Mouse (Mus musculus) c-Kit-negative CD71-positive TER-119-positive erythroid progenitor cells, embryonic 14.5 days (primary cell): Measurements from ENCODE around the gene Col27a1.

Experiments used
- DNase-seq: peaks from one replicate; pipeline ENCODE4 v3.0.0-alpha.2; 2013; ENCODE audit warnings: low read depth, low spot score

The Col27a1 gene

DNA sequence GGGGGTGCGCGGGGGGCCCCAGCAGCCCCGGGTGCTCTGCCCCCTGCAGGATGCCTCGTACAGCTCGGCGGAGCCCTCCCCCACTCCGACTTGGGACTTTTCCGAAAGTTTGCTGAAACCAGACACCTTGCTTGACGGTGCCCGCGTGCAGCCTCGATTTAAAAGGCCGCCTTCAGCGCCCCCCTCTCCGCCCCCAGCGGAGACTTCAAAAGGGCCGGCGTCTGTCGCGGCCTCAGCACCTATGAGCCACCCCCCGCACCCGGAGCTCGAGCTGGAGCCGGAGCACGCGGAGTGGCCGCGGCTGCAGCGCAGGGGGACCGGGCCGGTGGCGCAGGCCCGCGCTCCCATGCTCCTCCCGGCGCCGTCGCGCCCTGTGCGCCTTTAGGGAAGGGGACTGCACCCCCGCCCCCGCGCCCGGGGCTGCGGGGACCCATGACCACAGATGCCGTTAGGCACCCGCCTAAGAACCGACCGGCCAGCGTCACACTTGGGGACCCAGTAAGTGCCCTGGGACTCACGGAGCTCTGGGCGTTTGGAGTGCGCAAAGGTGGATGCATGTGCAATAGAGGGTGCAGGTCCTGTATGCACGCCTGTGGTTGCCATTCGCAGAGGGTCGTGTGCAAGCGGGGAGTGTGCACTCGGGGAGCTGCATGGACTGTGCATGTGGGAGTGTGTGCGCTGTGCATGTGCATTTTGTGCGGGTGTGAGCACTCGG, at the start of gene Col27a1:
TSS of gene Col27a1 (plus strand) at position 98 of the 715 bp plus-strand sequence.
- no peak for DNase-seq

- DNase-seq = no peak
Measured at GRCm38 (mm10) chr4:63165636-63166035, 48.2 kb upstream of the Col27a1 start.

DNA sequence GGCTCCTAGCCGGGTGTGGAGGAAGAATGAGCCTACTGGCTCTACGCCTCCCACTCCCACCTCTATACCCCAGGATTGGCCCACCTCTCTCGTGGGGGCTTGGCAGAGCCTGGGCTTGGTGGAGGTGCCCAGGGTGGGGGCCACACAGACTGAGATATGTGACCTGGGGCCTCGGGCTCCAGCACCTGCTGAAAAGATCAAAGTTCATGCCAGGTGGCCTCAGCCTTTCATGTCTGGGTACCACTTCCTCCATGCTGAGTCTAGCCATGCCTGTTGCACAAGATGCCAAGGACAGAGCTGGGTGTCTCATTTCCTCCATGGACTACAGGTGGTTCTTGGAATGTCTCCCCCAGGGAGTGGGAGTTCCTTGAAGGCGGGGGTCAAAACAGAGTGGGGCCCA, 47.5 kb upstream of the Col27a1 start:
- DNase-seq = no peak

- no peak for DNase-seq
Measured at GRCm38 (mm10) chr4:63170061-63170460, 43.7 kb upstream of the Col27a1 start.

DNA sequence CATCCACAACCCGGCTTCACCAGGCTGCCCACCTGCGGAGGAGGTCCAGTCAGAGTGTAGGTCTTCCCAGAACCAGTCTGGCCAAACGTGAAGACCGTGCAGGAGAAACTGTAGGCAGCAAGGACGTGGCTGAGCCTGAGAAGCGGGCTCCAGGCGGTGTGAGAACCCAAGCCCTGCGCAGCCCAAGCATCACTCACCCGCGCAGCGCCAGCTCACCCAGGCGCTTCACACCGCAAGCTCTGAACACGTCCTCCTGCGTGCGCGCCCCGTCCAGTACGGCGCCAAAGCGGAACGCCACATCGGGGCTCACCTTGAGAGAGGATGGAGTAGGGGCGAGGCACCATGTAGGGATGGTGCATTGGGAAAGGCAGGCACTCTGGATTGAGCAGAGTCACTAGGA, 42.7 kb upstream of the Col27a1 start:
- DNase-seq = no peak

GRCm38 (mm10) chr4:63171969-63172685, 41.7 kb upstream of the Col27a1 start, which contains the start of gene Kif12:
TSS of gene Kif12 (minus strand) at chr4:63172131.
- DNase-seq = no peak

GRCm38 (mm10) chr4:63181556-63181955, 32.2 kb upstream of the Col27a1 start:
- DNase-seq = no peak

GRCm38 (mm10) chr4:63186281-63186870, 27.4 kb upstream of the Col27a1 start:
- no peak for DNase-seq

DNA sequence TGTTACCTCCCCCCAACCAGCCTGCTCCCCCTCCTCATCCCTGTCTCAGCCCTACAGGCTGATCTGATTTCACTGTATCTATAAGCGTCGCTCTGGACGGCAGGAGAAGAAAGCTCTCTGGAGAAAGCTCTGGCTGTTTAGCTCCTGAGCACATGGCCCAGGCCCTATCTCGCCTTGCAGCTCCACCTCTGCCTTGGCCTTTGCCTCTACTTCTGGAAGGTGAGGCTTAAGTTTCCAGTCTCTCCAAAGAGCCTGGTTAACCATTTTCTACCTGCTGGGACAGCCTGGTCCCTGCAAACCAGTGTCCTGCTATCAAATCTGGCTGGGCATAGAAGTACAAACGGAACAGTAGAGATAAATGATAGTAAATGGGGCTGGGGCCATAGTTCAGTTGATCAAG, 22.2 kb upstream of the Col27a1 start:
- DNase-seq = no peak

DNA sequence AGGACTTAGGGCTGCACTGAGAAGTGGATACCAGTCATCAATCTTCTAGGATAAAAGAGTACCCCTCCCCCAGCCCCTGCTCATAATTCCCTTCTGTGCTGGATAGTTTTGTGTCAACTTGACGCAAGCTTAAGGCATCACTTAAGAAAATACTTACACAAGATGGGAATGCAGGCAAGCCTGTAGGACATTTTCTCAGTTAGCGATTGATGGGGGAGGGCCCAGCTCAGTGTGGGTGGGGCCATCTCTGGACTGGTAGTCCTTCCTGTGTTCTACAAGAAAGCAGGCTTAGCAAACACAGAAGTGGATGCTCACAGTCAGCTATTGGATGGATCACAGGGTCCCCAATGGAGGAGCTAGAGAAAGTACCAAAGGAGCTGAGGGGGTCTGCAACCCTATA, 19.4 kb upstream of the Col27a1 start:
- DNase-seq = no peak

GRCm38 (mm10) chr4:63199366-63199765, 14.4 kb upstream of the Col27a1 start:
- no peak for DNase-seq

GRCm38 (mm10) chr4:63203874-63204273, 9.9 kb upstream of the Col27a1 start:
- no peak for DNase-seq

DNA sequence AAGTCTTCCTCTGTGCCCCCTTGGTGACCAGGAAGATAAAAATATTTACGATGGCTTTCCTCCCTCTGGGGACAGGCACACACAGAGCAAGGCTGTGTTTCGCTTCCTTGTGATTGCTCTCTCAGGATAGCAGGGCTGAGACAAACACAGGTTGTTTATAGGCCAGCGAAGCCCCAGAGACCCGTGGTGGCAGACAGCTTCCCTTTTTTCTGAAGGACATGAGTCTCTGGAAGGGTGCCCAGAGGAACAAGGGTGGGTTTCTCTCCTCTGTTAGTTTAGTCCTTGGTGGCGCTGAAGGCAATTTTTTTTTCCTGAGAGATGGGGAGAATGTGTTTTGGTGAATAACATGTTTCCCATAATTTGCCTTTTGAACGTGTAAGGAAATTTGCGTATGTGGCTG, 8.2 kb upstream of the Col27a1 start:
- no peak for DNase-seq

- no peak for DNase-seq
Measured at GRCm38 (mm10) chr4:63215185-63215992, 1.6 kb downstream of the Col27a1 start.

- DNase-seq = no peak
Measured at GRCm38 (mm10) chr4:63215993-63216531, 2.3 kb downstream of the Col27a1 start.

DNA sequence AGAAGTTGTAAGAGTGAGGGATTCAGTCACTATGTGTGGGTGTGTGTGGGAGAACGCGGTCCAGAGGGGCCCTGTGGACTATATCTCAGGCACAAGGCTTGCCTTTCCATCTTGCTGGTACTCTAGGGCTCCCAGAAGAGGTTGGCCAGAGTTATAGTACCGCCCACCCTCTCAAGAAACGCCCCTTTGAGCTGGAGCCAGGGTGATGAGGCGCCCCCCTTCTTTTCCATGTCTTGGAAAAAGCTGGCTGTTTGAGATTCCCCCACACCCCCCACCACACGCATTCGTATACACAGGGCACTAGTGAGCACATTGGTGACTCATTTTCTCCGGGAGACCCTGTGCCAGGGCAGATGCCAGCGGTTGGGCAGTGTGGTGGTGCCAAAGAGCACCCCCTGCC, 2.8 kb downstream of the Col27a1 start:
- DNase-seq = no peak

DNA sequence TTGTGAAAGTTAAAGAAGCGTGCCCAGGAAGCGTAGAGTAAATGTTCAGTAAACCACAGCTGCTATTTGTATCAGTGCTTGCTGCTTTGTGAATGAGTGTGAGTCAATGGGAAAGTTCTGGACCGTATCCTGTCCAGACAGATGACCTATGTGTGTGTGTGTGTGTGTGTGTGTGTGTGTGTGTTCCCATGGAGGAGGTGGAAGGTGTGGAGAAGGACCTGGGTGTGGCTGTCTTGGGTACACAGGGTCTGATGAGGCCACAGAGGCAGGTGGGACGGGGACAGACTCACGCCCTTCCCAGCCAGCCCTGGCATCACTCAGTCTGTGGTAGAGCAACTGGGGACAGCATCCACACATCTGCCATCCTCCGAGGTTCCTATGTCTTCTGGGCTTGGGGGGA, 3.7 kb downstream of the Col27a1 start:
- no peak for DNase-seq

GRCm38 (mm10) chr4:63219059-63219458, 5.3 kb downstream of the Col27a1 start:
- no peak for DNase-seq

- DNase-seq = no peak
Measured at GRCm38 (mm10) chr4:63219635-63220034, 5.8 kb downstream of the Col27a1 start.

DNA sequence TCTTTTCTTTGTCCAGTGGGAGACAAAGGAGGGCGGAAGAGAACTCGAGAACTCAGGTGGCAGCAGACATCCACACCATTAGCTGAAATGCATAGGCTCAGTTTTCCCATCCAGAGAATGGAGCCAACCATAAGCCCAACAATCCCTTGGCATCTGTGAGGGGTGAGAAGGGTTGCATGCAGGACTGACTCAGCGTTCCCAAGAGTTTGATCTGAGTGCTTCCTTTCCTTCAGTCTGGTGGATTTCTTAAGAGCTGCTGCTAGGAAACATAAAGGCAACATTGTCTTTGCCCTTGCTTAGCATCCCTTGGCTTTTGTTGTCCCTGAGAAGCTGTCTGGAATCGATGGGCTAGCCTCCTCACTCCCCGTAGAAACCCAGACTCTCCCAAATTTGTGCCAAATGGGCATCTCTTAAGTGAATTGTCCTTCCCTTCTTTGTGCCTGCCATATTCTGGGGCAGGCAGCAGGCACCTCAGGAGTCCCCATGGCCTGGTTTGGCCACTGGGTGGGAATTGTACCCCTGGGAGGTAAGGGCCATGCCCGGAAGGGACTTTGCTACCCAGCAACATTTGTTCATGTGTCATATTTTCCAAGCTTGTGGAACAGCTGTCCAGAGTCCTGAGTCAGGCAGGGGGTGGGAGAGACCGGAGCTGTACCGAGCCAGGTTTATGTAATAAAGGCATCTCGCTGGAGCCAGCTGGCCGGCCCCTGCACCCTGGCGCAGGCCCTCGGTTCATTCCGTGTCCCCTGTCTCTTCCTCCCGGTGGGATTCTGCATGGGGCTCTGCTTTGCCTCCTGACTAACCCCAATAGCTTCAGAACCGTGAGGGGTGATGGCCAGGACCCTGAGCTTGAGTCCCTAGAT, 7.5 kb downstream of the Col27a1 start:
- no peak for DNase-seq

DNA sequence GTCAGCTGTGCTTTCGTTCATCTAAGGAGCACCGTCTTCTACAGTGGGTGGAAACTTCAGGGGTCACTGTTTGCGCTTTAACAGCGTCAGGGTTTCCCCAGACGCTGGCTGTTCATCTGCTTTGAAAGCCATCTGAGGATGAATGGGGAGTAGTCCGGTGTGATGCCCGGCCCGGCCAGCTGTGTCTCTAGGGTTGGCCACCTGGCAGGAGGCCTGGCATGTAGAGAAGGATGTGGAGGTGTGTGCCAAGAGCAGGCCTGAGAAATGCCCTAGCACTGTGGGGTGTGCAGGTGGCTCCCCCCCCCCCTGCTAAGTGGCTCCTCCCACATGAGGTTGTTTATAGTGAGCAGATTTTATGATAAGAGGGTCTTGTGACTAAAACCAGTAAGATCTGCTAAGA, 8.4 kb downstream of the Col27a1 start:
- no peak for DNase-seq
